In the genomic region with DNA sequence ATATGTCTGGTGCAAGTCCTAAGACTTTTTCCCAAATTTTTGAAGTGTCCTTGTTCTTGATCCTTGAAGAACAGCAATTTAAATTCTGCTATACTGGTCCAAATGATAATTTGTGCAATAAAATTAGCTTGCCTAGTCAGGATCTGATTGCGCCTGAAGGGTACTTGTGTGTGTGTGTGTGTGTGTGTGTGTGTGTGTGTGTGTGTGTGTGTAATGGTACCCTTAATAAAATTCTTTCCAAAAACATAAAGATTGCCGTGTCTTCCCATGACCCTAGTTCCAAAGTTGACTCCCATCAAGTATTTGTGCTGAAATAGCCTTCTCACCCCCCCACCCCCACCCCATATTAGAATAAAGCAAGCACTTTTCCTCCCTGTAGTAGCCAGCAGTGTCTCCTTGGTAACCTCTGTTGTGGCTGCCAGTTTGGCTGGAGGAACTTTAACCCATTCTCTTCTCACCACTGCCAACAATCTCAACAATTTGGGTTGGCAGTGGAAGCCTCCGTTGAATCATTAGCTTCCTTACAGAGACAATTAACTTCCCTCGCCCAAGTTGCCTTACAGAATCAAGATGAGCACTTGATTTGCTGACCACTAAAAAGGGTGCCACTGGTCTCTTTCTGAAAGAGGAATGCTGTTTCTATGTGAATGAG, we compare ENCODE assay signal across 17 mouse cellular contexts.
DNase-seq lines count a peak whose midpoint lies in the region; ATAC-seq lines count a peak whose summit lies in the region.
"Had no signal": no experiment of that assay in that cellular context is flagged by ENCODE, and none has a peak within 500 bp of the region (broad histone marks: within the 10 kb centered on the region; RNA-seq: fewer than 3 reads in every experiment).

No protein-coding gene starts in this region.

- no peaks in the 10 kb centered on the region for H3K36me3 ChIP-seq in kidney, embryonic 16.5 days (ENCODE audit: insufficient read depth, low read length)
- H3K36me3 ChIP-seq in midbrain, embryonic 16.5 days (ENCODE audit: control insufficient read depth, insufficient read depth, low read length): no peaks in the 10 kb centered on the region
- no peaks in the 10 kb centered on the region for H3K36me3 ChIP-seq in midbrain, embryonic 11.5 days (ENCODE audit: control insufficient read depth, insufficient read depth, low read length)
- H3K36me3 ChIP-seq: embryonic facial prominence, embryonic 13.5 days; limb, embryonic 12.5 days had no signal

- no peaks in the 10 kb centered on the region for H3K27me3 ChIP-seq in kidney, embryonic 16.5 days (ENCODE audit: insufficient read depth, low read length)
- no peaks in the 10 kb centered on the region for H3K27me3 ChIP-seq in midbrain, embryonic 16.5 days (ENCODE audit: control insufficient read depth, insufficient read depth, low read depth, low read length)
- H3K27me3 ChIP-seq in midbrain, embryonic 11.5 days (ENCODE audit: control insufficient read depth, insufficient read depth, low read length): no peaks in the 10 kb centered on the region
- H3K27me3 ChIP-seq: embryonic facial prominence, embryonic 13.5 days; limb, embryonic 12.5 days had no signal

- H3K9ac ChIP-seq in kidney, embryonic 16.5 days (replicated peaks; ENCODE audit: low read length): no peak overlapping the region
- H3K9ac ChIP-seq in midbrain, embryonic 16.5 days (ENCODE audit: low read depth, low read length): no peak overlapping the region
- no peak overlapping the region for H3K9ac ChIP-seq in midbrain, embryonic 11.5 days (ENCODE audit: low read length)
- H3K9ac ChIP-seq: embryonic facial prominence, embryonic 13.5 days; limb, embryonic 12.5 days had no signal

- no peaks in the 10 kb centered on the region for H3K4me1 ChIP-seq in kidney, embryonic 16.5 days (ENCODE audit: insufficient read depth, low read length)
- no peaks in the 10 kb centered on the region for H3K4me1 ChIP-seq in midbrain, embryonic 16.5 days (ENCODE audit: control insufficient read depth, insufficient read depth, low read length)
- no peaks in the 10 kb centered on the region for H3K4me1 ChIP-seq in midbrain, embryonic 11.5 days (ENCODE audit: control insufficient read depth, insufficient read depth, low read length)
- H3K4me1 ChIP-seq: embryonic facial prominence, embryonic 13.5 days; limb, embryonic 12.5 days had no signal

- no peak overlapping the region for H3K4me2 ChIP-seq in kidney, embryonic 16.5 days (replicated peaks; ENCODE audit: low read depth, low read length)
- H3K4me2 ChIP-seq in midbrain, embryonic 16.5 days (ENCODE audit: low read length): no peak overlapping the region
- H3K4me2 ChIP-seq in midbrain, embryonic 11.5 days: no peak overlapping the region
- H3K4me2 ChIP-seq: embryonic facial prominence, embryonic 13.5 days; limb, embryonic 12.5 days had no signal

- H3K9me3 ChIP-seq in kidney, embryonic 16.5 days (ENCODE audit: low read length): no peaks in the 10 kb centered on the region; the same call in 1 of the 2 replicates
- no peaks in the 10 kb centered on the region for H3K9me3 ChIP-seq in midbrain, embryonic 16.5 days (replicated peaks; ENCODE audit: control insufficient read depth, low read length, poor library complexity, severe bottlenecking)
- no peaks in the 10 kb centered on the region for H3K9me3 ChIP-seq in midbrain, embryonic 11.5 days (ENCODE audit: control insufficient read depth, low read length)
- H3K9me3 ChIP-seq: embryonic facial prominence, embryonic 13.5 days had no signal

- no peak overlapping the region for H3K27ac ChIP-seq in kidney, embryonic 16.5 days (ENCODE audit: low read length)
- no peak overlapping the region for H3K27ac ChIP-seq in midbrain, embryonic 16.5 days (ENCODE audit: low read length)
- no peak overlapping the region for H3K27ac ChIP-seq in midbrain, embryonic 11.5 days (ENCODE audit: low read depth, low read length)
- H3K27ac ChIP-seq: embryonic facial prominence, embryonic 13.5 days; layer of hippocampus, adult 2 months; limb, embryonic 12.5 days; macrophage; stomach, postnatal 0 days had no signal

- H3K4me3 ChIP-seq in kidney, embryonic 16.5 days (ENCODE audit: low read length): no peak overlapping the region
- H3K4me3 ChIP-seq in midbrain, embryonic 16.5 days (ENCODE audit: low read depth, low read length): no peak overlapping the region
- no peak overlapping the region for H3K4me3 ChIP-seq in midbrain, embryonic 11.5 days (ENCODE audit: low read depth, low read length)
- H3K4me3 ChIP-seq: embryonic facial prominence, embryonic 13.5 days; layer of hippocampus, adult 2 months; limb, embryonic 12.5 days; myocyte had no signal

- peak; percentile 39 to 43 for DNase-seq in cerebellum, postnatal 10 days
- DNase-seq in kidney, adult 8-10 months: peak; percentile 47 to 61
- DNase-seq in midbrain, embryonic 11.5 days (ENCODE audit: low spot score, missing footprints): no peak
- no peak for DNase-seq in adrenal gland, postnatal 10 days
- DNase-seq in heart, postnatal 4 days: no peak
- DNase-seq: cerebellum, adult 18-20 months; spleen, adult 18-20 months had no signal

- no peak for ATAC-seq in cerebellum, adult (ENCODE audit: insufficient number of reproducible peaks, low FRiP score, low TSS enrichment)
- ATAC-seq in kidney, embryonic 16.5 days (ENCODE audit: low FRiP score, low TSS enrichment): no peak
- ATAC-seq in midbrain, embryonic 16.5 days: peak; percentile 75
- ATAC-seq in midbrain, embryonic 11.5 days (ENCODE audit: low FRiP score): no peak
- ATAC-seq: inflammation-experienced regulatory T-cells, adult 6 months had no signal

- 84% methylated on average over 4 of the region's 4 CpGs for WGBS in kidney, embryonic 16.5 days
- 60% methylated on average over 4 of the region's 4 CpGs for WGBS in midbrain, embryonic 16.5 days
- WGBS in midbrain, embryonic 11.5 days: 81% methylated on average over 4 of the region's 4 CpGs

Comparison
In these comparisons a context has a peak if more than half of its experiments do, and no peak if none do; other contexts are left out.
1. DNase-seq: peak in cerebellum, postnatal 10 days (2 of 2) and kidney, adult 8-10 months (2 of 2); none in midbrain, embryonic 11.5 days (single experiment), adrenal gland, postnatal 10 days (single experiment) and heart, postnatal 4 days (single experiment).